Mouse (Mus musculus) macrophage (primary cell): Measurements from ENCODE around the gene Sec24c. TPM values are rescaled to one million over a fixed set of nuclear protein-coding genes. Genes with fewer than 3 reads are reported as not detected.
"Not testable (repeated sequence)": the region's sequence is repeated elsewhere in the genome, so short reads cannot be mapped to it uniquely, and the experiment has no call there.

Source experiments
- H3K27ac ChIP-seq: fragments of 350-480 bp; formaldehyde crosslinking; 2 replicates; pipeline ENCODE4 v1.9.0; 2021
- H3K36me3 ChIP-seq: fragments of 350-480 bp; formaldehyde crosslinking; 2 replicates; pipeline ENCODE4 v1.9.0; 2021; ENCODE audit errors: inconsistent target
- H3K4me3 ChIP-seq: fragments of 350-480 bp; formaldehyde crosslinking; 2 replicates; pipeline ENCODE4 v1.9.0; 2021; ENCODE audit errors: inconsistent target
- H3K79me2 ChIP-seq: fragments of 350-480 bp; formaldehyde crosslinking; 2 replicates; pipeline ENCODE4 v1.9.0; 2021; ENCODE audit errors: inconsistent target
- WGBS: methylation state at CpG from one replicate; pipeline ENCODE4 v1.1.7; 2026; ENCODE audit warnings: inconsistent platforms; ENCODE audit not compliant: missing documents; 5-methylcytosine and 5-hydroxymethylcytosine counted together
- polyA plus RNA-seq: library from polyadenylated mRNA; stranded (reverse); fragments of 250-400 nt; gene quantifications from 3 replicates; pipeline ENCODE4 v1.2.4, GENCODE M21; 2018; ENCODE audit warnings: inconsistent platforms

Sec24c gene
- polyA plus RNA-seq, 1 experiment from 2014 or later, result 43.0 TPM

- Histone ChIP-seq H3K27ac (no peak overlapping the region), H3K36me3 (peaks cover 1% of the 10 kb centered on the region; the same call in 1 of the 2 replicates), H3K79me2 (peaks cover 76% of the 10 kb centered on the region), H3K4me3 (no peak overlapping the region)
- 83% methylated on average over 2 of the region's 2 CpGs for WGBS
Observed at GRCm38 (mm10) chr14:20698515-20698914, 24.4 kb downstream of the Sec24c start.

- no peak overlapping the region for H3K27ac ChIP-seq
- WGBS, result 96% methylated on average over 3 of the region's 3 CpGs
- H3K4me3 ChIP-seq, result no peak overlapping the region
- H3K79me2 ChIP-seq, result peaks cover 88% of the 10 kb centered on the region
- no peaks in the 10 kb centered on the region for H3K36me3 ChIP-seq
Observed at GRCm38 (mm10) chr14:20700362-20700761, 26.3 kb downstream of the Sec24c start.

- Histone ChIP-seq H3K4me3 (peak overlapping the region; percentile 96; the same call in 1 of the 2 replicates), H3K36me3 (no peaks in the 10 kb centered on the region), H3K27ac (no peak overlapping the region), H3K79me2 (peaks cover 79% of the 10 kb centered on the region)
- 85% methylated on average over 8 of the region's 8 CpGs for WGBS
Observed at GRCm38 (mm10) chr14:20701554-20701953, 27.4 kb downstream of the Sec24c start.

- peaks cover 72% of the 10 kb centered on the region for H3K79me2 ChIP-seq
- H3K36me3 ChIP-seq, result no peaks in the 10 kb centered on the region
- H3K27ac ChIP-seq, result peak overlapping the region; percentile 65
- peak overlapping the region; percentile 96 for H3K4me3 ChIP-seq
- 17% methylated on average over 15 of the region's 15 CpGs for WGBS
Observed at GRCm38 (mm10) chr14:20702096-20702740, 28.1 kb downstream of the Sec24c start.

- H3K79me2 ChIP-seq, result peaks cover 68% of the 10 kb centered on the region
- under 1% methylated on average over 61 of the region's 61 CpGs for WGBS
- peak within 1 kb of the TSS; percentile 65 for H3K27ac ChIP-seq
- H3K4me3 ChIP-seq, result peak within 1 kb of the TSS; percentile 96
- no peaks in the 10 kb centered on the region for H3K36me3 ChIP-seq
Observed at GRCm38 (mm10) chr14:20702741-20703381, 28.8 kb downstream of the Sec24c start, which contains the start of gene Chchd1. Gene Chchd1 (plus strand): TSS chr14:20703006.

- peak overlapping the region; percentile 96 for H3K4me3 ChIP-seq
- WGBS, result 17% methylated on average over 6 of the region's 8 CpGs
- H3K36me3 ChIP-seq, result not testable (repeated sequence)
- peak overlapping the region; percentile 65 for H3K27ac ChIP-seq
- H3K79me2 ChIP-seq, result peaks cover 68% of the 10 kb centered on the region
Observed at GRCm38 (mm10) chr14:20703461-20703860, 29.4 kb downstream of the Sec24c start.

GRCm38 (mm10) chr14:20707201-20708190 is 33.4 kb downstream of the Sec24c start, which contains the start of gene Zswim8:
Gene Zswim8 (plus strand): TSS chr14:20707552.
- Histone ChIP-seq H3K27ac (peak within 1 kb of the TSS; percentile 65), H3K36me3 (peaks cover 21% of the 10 kb centered on the region), H3K79me2 (peaks cover 60% of the 10 kb centered on the region), H3K4me3 (peak within 1 kb of the TSS; percentile 77)
- WGBS, result under 1% methylated on average over 62 of the region's 80 CpGs

GRCm38 (mm10) chr14:20708239-20708638 is 34.1 kb downstream of the Sec24c start:
- peak overlapping the region; percentile 41 for H3K27ac ChIP-seq
- peaks cover 28% of the 10 kb centered on the region for H3K36me3 ChIP-seq
- peak overlapping the region; percentile 77 for H3K4me3 ChIP-seq
- WGBS, result 10% methylated on average over 10 of the region's 10 CpGs
- peaks cover 55% of the 10 kb centered on the region for H3K79me2 ChIP-seq

GRCm38 (mm10) chr14:20713832-20714231 is 39.7 kb downstream of the Sec24c start:
- WGBS, result 95% methylated on average over 11 of the region's 11 CpGs

GRCm38 (mm10) chr14:20718443-20718842 is 44.3 kb downstream of the Sec24c start:
- H3K27ac ChIP-seq, result no peak overlapping the region
- no peaks in the 10 kb centered on the region for H3K79me2 ChIP-seq
- 94% methylated on average over 10 of the region's 10 CpGs for WGBS
- no peak overlapping the region for H3K4me3 ChIP-seq
- H3K36me3 ChIP-seq, result peaks cover 99% of the 10 kb centered on the region

More at GRCm38 (mm10) chr14:20713832-20714231, 39.7 kb downstream of the Sec24c start:
- no peak overlapping the region for H3K4me3 ChIP-seq
- H3K27ac ChIP-seq, result no peak overlapping the region
- peaks cover 84% of the 10 kb centered on the region for H3K36me3 ChIP-seq
- peaks cover 28% of the 10 kb centered on the region for H3K79me2 ChIP-seq

GRCm38 (mm10) chr14:20719767-20720166 is 45.7 kb downstream of the Sec24c start:
- no peaks in the 10 kb centered on the region for H3K79me2 ChIP-seq
- no peak overlapping the region for H3K27ac ChIP-seq
- no peak overlapping the region for H3K4me3 ChIP-seq
- peaks cover 99% of the 10 kb centered on the region for H3K36me3 ChIP-seq
- 94% methylated on average over 11 of the region's 12 CpGs for WGBS

GRCm38 (mm10) chr14:20721371-20721770 is 47.3 kb downstream of the Sec24c start:
- WGBS, result 91% methylated on average over 4 of the region's 4 CpGs
- Histone ChIP-seq H3K79me2 (no peaks in the 10 kb centered on the region), H3K4me3 (no peak overlapping the region), H3K27ac (no peak overlapping the region), H3K36me3 (peaks cover 97% of the 10 kb centered on the region)

GRCm38 (mm10) chr14:20723006-20723405 is 48.9 kb downstream of the Sec24c start:
- Histone ChIP-seq H3K79me2 (peaks cover 10% of the 10 kb centered on the region; the same call in 1 of the 2 replicates), H3K27ac (no peak overlapping the region), H3K4me3 (no peak overlapping the region), H3K36me3 (peaks cover 96% of the 10 kb centered on the region)
- WGBS, result 93% methylated on average over 12 of the region's 12 CpGs

GRCm38 (mm10) chr14:20724043-20724442 is 49.9 kb downstream of the Sec24c start:
- Histone ChIP-seq H3K4me3 (no peak overlapping the region), H3K36me3 (peaks cover 96% of the 10 kb centered on the region), H3K79me2 (peaks cover 20% of the 10 kb centered on the region), H3K27ac (no peak overlapping the region)
- WGBS, result 49% methylated on average over 5 of the region's 5 CpGs
